Mouse (Mus musculus) liver, embryonic 11.5 days (tissue): ENCODE data around the gene Bcl2l12. TPM values are rescaled to one million over a fixed set of nuclear protein-coding genes. Genes with fewer than 3 reads are reported as not detected.

Source experiments
- ATAC-seq: fragments of 200-750 bp; cut with Nextera tagmentation; replicated peaks from 2 replicates; pipeline ENCODE4 v1.8.0; 2017; ENCODE audit warnings: moderate number of reproducible peaks, mild to moderate bottlenecking, moderate TSS enrichment, moderate library complexity; ENCODE audit not compliant: low FRiP score
- DNase-seq: peaks from one replicate; pipeline ENCODE4 v3.0.0-alpha.2; 2017; ENCODE audit warnings: low spot score
- H3K27ac ChIP-seq: fragments of 300-500 bp; sonication (generic); 2 replicates; pipeline ENCODE4 v1.5.1; 2014; ENCODE audit warnings: mild to moderate bottlenecking, low read depth, low read length, control low read depth
- H3K27me3 ChIP-seq: fragments of 300-500 bp; sonication (generic); replicated peaks from 2 replicates; pipeline ENCODE4 v1.6.1; 2014; ENCODE audit warnings: low read length, mixed read lengths; ENCODE audit not compliant: control insufficient read depth, insufficient read depth
- H3K36me3 ChIP-seq: fragments of 300-500 bp; sonication (generic); 2 replicates; pipeline ENCODE4 v1.6.1; 2014; ENCODE audit warnings: mild to moderate bottlenecking, low read length, moderate library complexity, mixed read lengths; ENCODE audit not compliant: control insufficient read depth, insufficient read depth
- H3K4me1 ChIP-seq: fragments of 300-500 bp; sonication (generic); replicated peaks from 2 replicates; pipeline ENCODE4 v1.6.1; 2014; ENCODE audit warnings: low read length, mixed read lengths; ENCODE audit not compliant: control insufficient read depth, insufficient read depth
- H3K4me2 ChIP-seq: fragments of 300-500 bp; sonication (generic); 2 replicates; pipeline ENCODE4 v1.6.1; 2014; ENCODE audit warnings: mild to moderate bottlenecking, control low read depth, moderate library complexity
- H3K4me3 ChIP-seq: fragments of 300-500 bp; sonication (generic); 2 replicates; pipeline ENCODE4 v1.5.1; 2014; ENCODE audit warnings: low read depth, low read length, control low read depth
- H3K9ac ChIP-seq: fragments of 300-500 bp; sonication (generic); 2 replicates; pipeline ENCODE4 v1.6.1; 2014; ENCODE audit warnings: low read depth, low read length, control low read depth
- H3K9me3 ChIP-seq: fragments of 300-500 bp; sonication (generic); 2 replicates; pipeline ENCODE4 v1.6.1; 2016; ENCODE audit warnings: low read length, inconsistent platforms, mixed read lengths; ENCODE audit not compliant: control insufficient read depth
- WGBS: fragments of 180-500 bp; shearing (Covaris S2); extraction: QIAGEN DNeasy Blood & Tissue Kit; methylation state at CpG from one replicate; pipeline ENCODE4 v1.1.7; 2014; 5-methylcytosine and 5-hydroxymethylcytosine counted together
- polyA plus RNA-seq: library from polyadenylated mRNA; unstranded; fragments of >200 nt; fragmentation: Nextera tagmentation; extraction: Ambion mirVana; gene quantifications from 2 replicates; pipeline ENCODE4 v1.2.1, GENCODE M21; 2014

Gene Bcl2l12
- polyA plus RNA-seq, 1 experiment from 2014 or later, result 39.6 TPM

DNA sequence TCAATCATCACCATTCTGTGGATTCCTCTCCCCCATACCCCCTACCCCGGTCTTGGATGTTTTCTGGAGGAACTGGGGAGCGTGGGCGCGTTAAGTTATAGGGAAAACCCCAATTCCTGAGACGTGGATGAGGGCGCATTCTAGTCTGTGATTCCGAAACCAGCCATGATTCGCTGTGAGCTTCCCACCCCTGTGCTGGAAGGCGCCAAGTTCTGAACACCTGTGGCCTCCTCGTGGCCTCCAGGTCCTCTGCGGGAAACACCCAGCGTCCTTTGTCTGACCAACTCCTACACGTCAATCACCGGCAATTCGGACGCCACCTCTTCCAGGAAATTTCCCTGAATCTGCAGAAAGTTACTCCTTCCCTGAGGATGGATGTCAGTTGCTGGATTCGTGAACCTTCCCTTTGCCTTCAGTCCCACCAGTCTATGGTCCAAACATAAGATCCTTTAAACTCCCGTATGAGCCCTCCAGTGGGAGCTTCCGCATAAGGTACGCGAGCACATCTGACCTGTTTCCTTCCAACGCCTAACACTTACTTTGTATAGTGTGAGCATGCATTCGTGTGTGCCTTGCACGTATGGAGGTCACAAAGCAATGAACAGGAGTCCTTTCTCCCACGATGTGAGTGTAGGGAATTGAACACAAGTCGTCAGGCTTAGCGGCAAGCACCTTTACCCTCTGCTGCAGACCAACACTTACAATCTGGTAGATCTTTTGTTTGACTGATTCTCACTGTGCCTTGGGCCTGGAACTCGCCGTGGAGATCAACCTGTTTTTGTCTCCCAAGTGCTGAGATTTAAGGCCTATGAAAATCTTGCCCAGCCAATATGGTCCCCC is 11.4 kb downstream of the Bcl2l12 start:
- no peaks in the 10 kb centered on the region for H3K27me3 ChIP-seq
- peak overlapping the region; percentile 74 for H3K9ac ChIP-seq
- DNase-seq (no peak), ATAC-seq (peak; percentile 18; the same call in 1 of the 2 replicates)
- under 1% methylated on average over 29 of the region's 29 CpGs for WGBS
- peak overlapping the region; percentile 75 for H3K4me2 ChIP-seq
- H3K36me3 ChIP-seq, result peaks cover 20% of the 10 kb centered on the region
- no peaks in the 10 kb centered on the region for H3K9me3 ChIP-seq
- peaks cover 25% of the 10 kb centered on the region for H3K4me1 ChIP-seq
- peak overlapping the region; percentile 97 for H3K4me3 ChIP-seq
- peak overlapping the region; percentile 77 for H3K27ac ChIP-seq

DNA sequence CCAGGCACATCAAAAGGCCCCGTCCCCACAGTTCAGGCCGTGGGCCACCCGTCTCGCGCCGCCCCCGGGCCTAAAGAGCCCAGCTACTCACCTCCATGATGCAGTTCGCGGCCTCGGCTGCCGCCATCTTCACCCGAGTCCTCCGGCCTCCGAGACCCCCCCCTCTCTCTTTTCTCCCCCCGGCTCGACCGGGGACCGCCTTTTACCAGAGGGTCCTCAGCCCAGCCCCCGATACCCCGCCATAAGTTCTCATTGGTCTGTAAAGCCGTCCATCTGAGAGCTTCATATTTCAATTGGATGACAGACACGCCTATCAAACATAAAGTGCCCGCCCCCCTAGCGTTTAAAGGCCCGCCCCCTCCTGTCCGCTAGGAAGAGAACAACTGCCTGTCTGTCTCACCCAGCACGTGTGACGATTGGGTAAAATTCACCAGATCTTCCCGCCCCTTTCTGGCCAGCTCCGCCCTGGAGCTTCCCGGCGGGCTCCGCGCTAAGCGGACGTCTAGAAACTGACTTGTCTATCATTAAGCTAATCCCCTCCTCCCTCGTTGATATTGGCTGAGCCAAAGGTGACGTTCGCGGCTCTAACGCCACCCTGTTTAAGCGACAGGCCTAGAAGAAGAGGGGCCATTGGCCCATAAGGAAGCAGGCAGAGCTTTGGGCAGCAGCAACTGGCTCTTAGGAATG is 12.2 kb downstream of the Bcl2l12 start, which contains the start of gene Prmt1:
Prmt1 (minus strand) TSS at position 377 of the 687 bp plus-strand sequence.
- H3K36me3 ChIP-seq, result peaks cover 23% of the 10 kb centered on the region
- peaks cover 25% of the 10 kb centered on the region for H3K4me1 ChIP-seq
- WGBS, result 1% methylated on average over 42 of the region's 42 CpGs
- ATAC-seq (peak; percentile 94), DNase-seq (peak; percentile 94)
- no peaks in the 10 kb centered on the region for H3K9me3 ChIP-seq
- peak within 1 kb of the TSS; percentile 77 for H3K4me2 ChIP-seq
- no peaks in the 10 kb centered on the region for H3K27me3 ChIP-seq
- H3K27ac ChIP-seq, result peak within 1 kb of the TSS; percentile 95
- peak within 1 kb of the TSS; percentile 99 for H3K9ac ChIP-seq
- H3K4me3 ChIP-seq, result peak within 1 kb of the TSS; percentile 97

- Histone ChIP-seq H3K9ac (peak overlapping the region; percentile 99), H3K4me2 (peak overlapping the region; percentile 77), H3K27ac (peak overlapping the region; percentile 95), H3K36me3 (peaks cover 24% of the 10 kb centered on the region), H3K9me3 (no peaks in the 10 kb centered on the region), H3K4me3 (peak overlapping the region; percentile 97), H3K27me3 (no peaks in the 10 kb centered on the region), H3K4me1 (peaks cover 25% of the 10 kb centered on the region)
- under 1% methylated on average over 44 of the region's 45 CpGs for WGBS
- peak; percentile 81 for DNase-seq
- 0 out of 2 replicates have a peak, but pooled peaks have one; percentile 11 for ATAC-seq
Measured at GRCm38 (mm10) chr7:44985595-44986191, 12.8 kb downstream of the Bcl2l12 start.

DNA sequence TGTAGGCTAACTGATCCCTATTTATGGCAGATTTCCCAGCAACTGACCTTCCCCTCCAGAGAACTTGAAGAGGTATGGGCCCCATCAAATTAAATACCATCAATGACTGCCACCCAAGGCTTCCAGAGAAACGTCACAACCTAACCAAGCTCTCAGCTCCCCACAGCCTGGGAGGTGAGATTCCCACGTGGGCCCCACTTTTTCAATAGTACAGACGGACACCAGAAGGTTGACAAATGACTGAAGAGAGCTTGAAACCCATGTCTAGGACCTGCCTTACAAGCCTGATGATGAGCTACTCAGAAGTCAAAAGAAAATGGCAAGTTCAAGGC is 13.7 kb downstream of the Bcl2l12 start:
- H3K27me3 ChIP-seq, result no peaks in the 10 kb centered on the region
- H3K9me3 ChIP-seq, result no peaks in the 10 kb centered on the region
- peaks cover 25% of the 10 kb centered on the region for H3K4me1 ChIP-seq
- no peak overlapping the region; the same call in 1 of the 2 replicates for H3K27ac ChIP-seq
- 43% methylated on average over 3 of the region's 3 CpGs for WGBS
- ATAC-seq (no peak), DNase-seq (no peak)
- H3K36me3 ChIP-seq, result peaks cover 28% of the 10 kb centered on the region
- H3K9ac ChIP-seq, result peak overlapping the region; percentile 99
- H3K4me3 ChIP-seq, result peak overlapping the region; percentile 97
- peak overlapping the region; percentile 77 for H3K4me2 ChIP-seq

DNA sequence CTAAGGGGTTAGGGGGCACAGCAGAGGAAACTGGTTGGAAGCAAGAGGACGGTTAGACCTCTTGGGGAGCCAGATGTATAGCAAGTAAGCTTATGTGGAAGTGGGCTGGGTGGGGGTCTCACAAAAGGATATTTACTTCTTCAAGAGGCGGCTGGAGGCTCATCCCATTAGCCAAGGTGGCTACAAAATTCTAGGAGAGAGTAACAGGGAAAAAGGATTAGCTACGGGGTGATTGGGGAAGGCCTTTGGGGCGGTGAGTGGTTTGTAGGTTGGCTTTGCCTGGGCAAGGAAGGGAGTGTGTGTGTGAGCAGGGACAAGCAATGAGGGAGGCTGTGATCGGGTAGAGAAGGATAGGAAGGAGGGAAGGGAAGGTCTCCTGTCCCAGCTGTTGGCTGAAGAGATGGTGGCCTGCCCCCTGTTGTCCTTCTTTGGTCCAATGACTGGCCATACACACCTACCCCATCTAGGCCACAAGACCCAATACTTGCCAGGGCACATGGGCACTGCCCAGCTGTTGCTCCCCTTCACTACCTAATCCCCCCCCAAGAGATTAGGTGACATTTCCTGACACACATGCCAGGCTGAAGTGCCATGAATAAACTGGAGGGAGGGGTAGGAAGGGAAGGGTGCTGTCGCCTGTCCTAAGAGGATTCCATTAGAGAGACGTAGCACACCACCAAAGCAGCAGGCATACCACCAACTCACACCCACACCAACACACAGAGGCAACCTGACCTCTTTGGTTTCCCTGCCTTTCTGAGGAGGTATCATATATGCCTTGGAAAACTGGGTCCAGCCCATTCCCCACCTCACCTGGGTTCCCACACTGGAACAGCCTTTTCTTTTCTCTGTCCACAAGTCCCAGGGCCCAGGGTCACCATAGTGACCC is 14.3 kb downstream of the Bcl2l12 start:
- Histone ChIP-seq H3K27me3 (no peaks in the 10 kb centered on the region), H3K36me3 (peaks cover 34% of the 10 kb centered on the region), H3K27ac (peak overlapping the region; percentile 36; the same call in 1 of the 2 replicates), H3K4me2 (peak overlapping the region; percentile 77), H3K4me3 (peak overlapping the region; percentile 97), H3K9me3 (no peaks in the 10 kb centered on the region), H3K9ac (peak overlapping the region; percentile 42; the same call in 1 of the 2 replicates), H3K4me1 (peaks cover 25% of the 10 kb centered on the region)
- ATAC-seq (no peak), DNase-seq (no peak)
- WGBS, result 81% methylated on average over 7 of the region's 7 CpGs

- Histone ChIP-seq H3K9me3 (no peaks in the 10 kb centered on the region), H3K27me3 (no peaks in the 10 kb centered on the region), H3K27ac (no peak overlapping the region), H3K4me2 (no peak overlapping the region; the same call in 1 of the 2 replicates), H3K36me3 (peaks cover 43% of the 10 kb centered on the region), H3K9ac (no peak overlapping the region), H3K4me1 (peaks cover 21% of the 10 kb centered on the region), H3K4me3 (no peak overlapping the region; the same call in 1 of the 2 replicates)
- DNase-seq, result peak; percentile 83
- 31% methylated on average over 6 of the region's 6 CpGs for WGBS
- ATAC-seq, result no peak
Measured at GRCm38 (mm10) chr7:44983085-44983484, 15.4 kb downstream of the Bcl2l12 start.

DNA sequence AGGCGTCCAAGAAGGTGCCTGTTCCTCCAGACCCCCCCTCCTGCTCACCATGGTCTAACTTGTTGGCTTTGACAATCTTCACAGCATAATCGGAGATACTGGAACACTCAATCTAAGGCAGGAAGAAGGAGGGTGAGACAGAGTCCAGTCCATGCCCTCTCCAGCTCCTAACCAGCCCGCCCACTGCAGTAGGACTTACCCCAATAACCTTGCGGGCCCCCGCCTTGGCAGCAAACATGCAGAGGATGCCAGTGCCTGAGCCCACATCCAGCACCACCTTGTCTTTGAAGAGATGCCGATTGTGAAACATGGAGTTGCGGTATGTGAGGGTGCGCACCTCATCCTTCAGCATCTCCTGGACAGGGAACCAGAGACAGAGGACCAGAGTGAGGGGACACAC is 17.0 kb downstream of the Bcl2l12 start:
- no peak overlapping the region for H3K4me3 ChIP-seq
- no peaks in the 10 kb centered on the region for H3K27me3 ChIP-seq
- no peak overlapping the region for H3K9ac ChIP-seq
- DNase-seq (no peak), ATAC-seq (no peak)
- 93% methylated on average over 8 of the region's 8 CpGs for WGBS
- H3K4me2 ChIP-seq, result no peak overlapping the region
- H3K4me1 ChIP-seq, result peaks cover 17% of the 10 kb centered on the region
- no peaks in the 10 kb centered on the region for H3K9me3 ChIP-seq
- H3K36me3 ChIP-seq, result peaks cover 58% of the 10 kb centered on the region
- no peak overlapping the region for H3K27ac ChIP-seq

DNA sequence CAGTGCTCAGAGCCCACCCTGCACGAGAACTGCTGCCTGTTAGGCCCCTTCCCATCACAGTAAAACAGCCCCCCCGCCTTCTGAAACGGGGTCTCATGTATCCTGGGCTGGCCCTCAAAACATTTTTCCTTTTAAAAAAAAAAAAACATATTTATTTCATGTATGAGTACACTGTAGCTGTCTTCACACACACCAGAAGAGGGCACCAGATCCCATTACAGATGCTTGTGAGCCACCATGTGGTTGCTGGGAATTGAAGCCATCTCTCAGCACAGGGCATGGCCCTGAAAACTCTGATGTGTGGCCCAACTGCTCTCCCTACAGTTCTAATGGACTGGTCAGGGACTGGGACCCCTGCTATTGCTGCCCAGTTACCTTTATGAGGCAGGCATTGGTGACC is 20.2 kb downstream of the Bcl2l12 start:
- H3K27ac ChIP-seq, result no peak overlapping the region
- no peaks in the 10 kb centered on the region for H3K27me3 ChIP-seq
- H3K4me2 ChIP-seq, result no peak overlapping the region
- no peak overlapping the region for H3K9ac ChIP-seq
- no peak overlapping the region for H3K4me3 ChIP-seq
- 93% methylated on average over 3 of the region's 3 CpGs for WGBS
- H3K4me1 ChIP-seq, result peaks cover 20% of the 10 kb centered on the region
- no peaks in the 10 kb centered on the region for H3K9me3 ChIP-seq
- peaks cover 65% of the 10 kb centered on the region for H3K36me3 ChIP-seq
- no peak for DNase-seq
- no peak for ATAC-seq
